Mouse (Mus musculus): ENCODE measurements at regions not wholly inside any gene's neighbourhood (a gene's known extent, or its start where the extent isn't known, plus 50 kb on each side); places are given as distances from the start of the nearest gene placed in this dataset.
A peak's percentile ranks its signal among the peaks of the same experiment; 100 is the strongest.

DNA sequence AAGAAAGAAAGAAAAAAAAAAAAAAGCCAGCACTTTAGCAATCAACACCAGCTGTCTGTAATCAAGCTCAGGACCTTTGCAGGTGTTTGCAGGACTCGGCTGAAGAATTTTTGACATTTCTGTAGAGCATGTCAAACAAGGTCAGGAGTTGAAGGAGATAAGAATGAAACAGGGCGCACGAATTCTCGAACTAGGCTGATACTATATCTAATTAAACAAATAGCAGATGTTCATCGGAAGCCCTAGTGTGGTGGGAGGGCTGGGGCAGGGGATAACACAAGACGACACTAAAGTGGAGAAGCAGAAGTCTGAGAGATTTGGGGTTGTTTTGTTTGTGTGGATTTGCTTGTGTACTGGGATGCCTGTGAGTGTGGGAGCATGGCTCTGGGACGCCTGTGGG, 646.9 kb downstream of the Galc start:
- Histone ChIP-seq H3K4me1 (peaks cover 7% of the 10 kb centered on the region; the same call in 1 of the 2 replicates), H3K36me3 (no peaks in the 10 kb centered on the region), H3K4me3 (no peak overlapping the region), H3K9ac (no peak overlapping the region), H3K27me3 (no peaks in the 10 kb centered on the region), H3K9me3 (no peaks in the 10 kb centered on the region), H3K27ac (no peak overlapping the region), H3K4me2 (peak overlapping the region; percentile 31; the same call in 1 of the 2 replicates)
- 14% methylated on average over 7 of the region's 7 CpGs for WGBS
- no peak for ATAC-seq (ENCODE audit: insufficient number of reproducible peaks, insufficient read depth, low FRiP score, low TSS enrichment, low read depth)
